ENCODE assay signal across 8 mouse cellular contexts in genomic region chr11:115276780-115277603, GRCm38 (mm10). TPM values are rescaled to one million over a fixed set of nuclear protein-coding genes. Genes with fewer than 3 reads are reported as not detected.
DNase-seq lines count a peak whose midpoint lies in the region; ATAC-seq lines count a peak whose summit lies in the region.

Gene Fdxr, minus strand, starts transcription at chr11:115277050.

- DNase-seq in adipocyte (ENCODE audit: low spot score): peak; percentile 100
- DNase-seq in embryo, embryonic 10 days (ENCODE audit: low spot score): peak; percentile 100
- peak; percentile 97 for DNase-seq in gastrocnemius, postnatal 10 days
- peak; percentile 100 for DNase-seq in induced T-regulatory cell, adult 2 months (ENCODE audit: low read depth)
- peak; percentile 99 for DNase-seq in left cerebral cortex, adult 9 months (ENCODE audit: low spot score in 2 of 2)
- peak; percentile 96 for DNase-seq in right cerebral cortex, postnatal 14 days
- DNase-seq in urinary bladder, postnatal 36 days (ENCODE audit: low spot score in 2 of 2): peak; percentile 98 to 99

- ATAC-seq in megakaryocyte progenitor cell, adult 5-6 weeks (replicated peaks; ENCODE audit: poor library complexity): peak; percentile 85

RNA-seq across cellular contexts. Expression of gene Fdxr, which starts in this region (rescaled TPM):
- total RNA-seq in gastrocnemius, postnatal 10 days (2021): 1 to 10 TPM; 5.0 to 5.7 TPM
- total RNA-seq in megakaryocyte progenitor cell, adult 5-6 weeks (2015): 9.1 and 9.8 TPM in 2 replicates
- 14.2 and 19.1 TPM in 2 replicates for total RNA-seq in megakaryocyte progenitor cell, adult 5-6 weeks (2017)

Comparison
In these comparisons a context has a peak if more than half of its experiments do, and no peak if none do; other contexts are left out.
1. Peak in every context shown above with its lines: DNase-seq and ATAC-seq.